Mouse (Mus musculus) hindbrain, embryonic 13.5 days (tissue): Measurements from ENCODE around the gene Gm2030. TPM values are rescaled to one million over a fixed set of nuclear protein-coding genes. Genes with fewer than 3 reads are reported as not detected.
"Not testable (repeated sequence)": the region's sequence is repeated elsewhere in the genome, so short reads cannot be mapped to it uniquely, and the experiment has no call there.

Source experiments
- ATAC-seq: fragments of 200-750 bp; cut with Nextera tagmentation; 2 replicates; pipeline ENCODE4 v1.8.0; 2017; ENCODE audit warnings: moderate TSS enrichment; ENCODE audit not compliant: low FRiP score
- H3K27ac ChIP-seq: fragments of 300-500 bp; sonication (generic); 2 replicates; pipeline ENCODE4 v1.5.1; 2015; ENCODE audit warnings: inconsistent platforms, mild to moderate bottlenecking, moderate library complexity
- H3K27me3 ChIP-seq: fragments of 300-500 bp; sonication (generic); 2 replicates; pipeline ENCODE4 v1.6.1; 2015; ENCODE audit warnings: mild to moderate bottlenecking, inconsistent platforms
- H3K36me3 ChIP-seq: fragments of 300-500 bp; sonication (generic); 2 replicates; pipeline ENCODE4 v1.6.1; 2015; ENCODE audit warnings: mild to moderate bottlenecking, inconsistent platforms
- H3K4me1 ChIP-seq: fragments of 300-500 bp; sonication (generic); replicated peaks from 2 replicates; pipeline ENCODE4 v1.6.1; 2015; ENCODE audit warnings: inconsistent platforms
- H3K4me2 ChIP-seq: fragments of 300-500 bp; sonication (generic); 2 replicates; pipeline ENCODE4 v1.6.1; 2015; ENCODE audit warnings: inconsistent platforms, mild to moderate bottlenecking, moderate library complexity
- H3K4me3 ChIP-seq: fragments of 300-500 bp; sonication (generic); 2 replicates; pipeline ENCODE4 v1.5.1; 2015; ENCODE audit warnings: mild to moderate bottlenecking, inconsistent platforms
- H3K9ac ChIP-seq: fragments of 300-500 bp; sonication (generic); 2 replicates; pipeline ENCODE4 v1.6.1; 2015; ENCODE audit warnings: mild to moderate bottlenecking, inconsistent platforms
- H3K9me3 ChIP-seq: fragments of 300-500 bp; sonication (generic); 2 replicates; pipeline ENCODE4 v1.6.1; 2016; ENCODE audit warnings: inconsistent platforms
- WGBS: fragments of 180-500 bp; shearing (Covaris S2); methylation state at CpG from one replicate; pipeline ENCODE4 v1.1.7; 2015; 5-methylcytosine and 5-hydroxymethylcytosine counted together
- polyA plus RNA-seq: library from polyadenylated mRNA; unstranded; fragments of >200 nt; fragmentation: Nextera tagmentation; extraction: Ambion mirVana; gene quantifications from 2 replicates; pipeline ENCODE4 v1.2.1, GENCODE M21; 2015

The Gm2030 gene
- not detected in 2 replicates for polyA plus RNA-seq

- H3K4me2 ChIP-seq, ATAC-seq, H3K27ac ChIP-seq, H3K27me3 ChIP-seq, H3K4me1 ChIP-seq, H3K4me3 ChIP-seq, H3K9ac ChIP-seq, H3K36me3 ChIP-seq, H3K9me3 ChIP-seq: not testable (repeated sequence)
- WGBS, result 82% methylated on average over 4 of the region's 4 CpGs
Observed at GRCm38 (mm10) chrX:26309944-26310343, at the start of gene Gm2030. Gene Gm2030, minus strand, starts transcription at chrX:26310044.

Other genes with a start within 250 kb of the Gm2030 start
- gene Gm2012, start 78.7 kb downstream of the Gm2030 start, polyA plus RNA-seq, result not detected in 2 replicates
- not detected in 2 replicates for gene Slx, start 235.5 kb upstream of the Gm2030 start, polyA plus RNA-seq